Mouse (Mus musculus): ENCODE data around the gene BC030499. TPM values are rescaled to one million over a fixed set of nuclear protein-coding genes. Genes with fewer than 3 reads are reported as not detected.

BC030499 gene
- total RNA-seq, 4 experiments from 2014 or later, result 4.3 to 11.8 (median 7.3) TPM

DNA sequence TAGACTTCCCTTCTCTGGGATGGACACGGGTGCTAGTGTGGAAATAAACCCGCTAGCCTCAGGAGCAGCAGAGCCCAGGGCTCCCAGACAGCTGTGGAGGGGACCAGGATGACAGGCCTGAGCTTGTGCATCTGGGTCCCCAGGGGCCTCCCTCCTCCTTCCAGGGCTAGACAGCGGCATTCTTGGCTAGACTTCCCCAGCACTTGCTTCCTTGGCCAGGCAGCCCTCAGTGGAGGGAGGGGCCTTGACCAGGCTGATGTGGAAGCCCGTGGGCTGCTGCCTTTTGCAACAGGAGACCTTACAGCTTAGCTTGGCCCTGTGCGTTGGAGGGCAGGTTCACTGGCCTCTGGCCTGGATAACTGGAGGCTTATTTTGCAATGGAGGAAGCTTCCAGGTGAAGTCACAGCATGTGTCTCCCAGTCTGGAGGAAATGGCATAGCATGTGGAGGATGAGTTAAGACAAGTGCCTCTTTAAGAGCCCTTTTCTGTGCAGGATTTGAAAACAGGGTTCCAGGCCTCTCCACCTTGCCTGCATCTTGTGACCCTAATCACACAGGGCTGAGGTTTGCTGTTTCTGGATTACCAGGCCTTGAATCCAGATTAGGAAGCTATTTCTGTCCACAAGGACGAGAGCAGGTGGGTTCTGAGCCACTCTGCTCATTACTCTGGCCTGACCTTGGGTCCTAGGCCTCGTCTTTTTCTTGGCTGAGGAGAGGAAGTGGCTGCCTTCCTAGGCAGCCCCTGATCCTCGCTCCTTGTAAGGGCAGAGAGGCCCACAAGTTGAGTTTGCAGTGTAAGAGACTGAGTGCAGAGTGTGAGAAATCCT lies 54.5 kb downstream of the BC030499 start:
- DNase-seq (ENCODE audit: low spot score in 2 of 2), result no peak

- no peak for DNase-seq (ENCODE audit: low spot score in 2 of 2)
These were observed 55.2 kb downstream of the BC030499 start for GRCm38 (mm10) chr11:78345801-78346200.

Other genes starting within 250 kb of the BC030499 start
- 10 to 100 TPM; 15.8 to 21.7 (median 21.2) TPM for gene Eral1, start 210.5 kb upstream of the BC030499 start, total RNA-seq (2022)
- gene Fam222b, start 196.2 kb upstream of the BC030499 start, total RNA-seq (2022), result 10 to 100 TPM; 27.4 to 30.0 (median 28.1) TPM
- 10 to 100 TPM in 3 of 4 experiments, 1 to 10 TPM in 1; 9.2 to 11.1 (median 10.4) TPM for gene Traf4, start 125.3 kb upstream of the BC030499 start, total RNA-seq (2022)
- 1 to 10 TPM; 3.0 to 3.5 (median 3.3) TPM for gene Nek8, start 114.2 kb upstream of the BC030499 start, total RNA-seq (2022)
- gene Tlcd1, start 114.1 kb upstream of the BC030499 start, total RNA-seq (2022), result 10 to 100 TPM; 16.6 to 24.8 (median 23.8) TPM
- gene Rpl23a, start 107.3 kb upstream of the BC030499 start, total RNA-seq (2022), result 100 to 1,000 TPM; 606 to 878 (median 722) TPM
- 10 to 100 TPM; 28.2 to 39.4 (median 36.4) TPM for gene Rab34, start 102.4 kb upstream of the BC030499 start, total RNA-seq (2022)
- 1 to 10 TPM; 3.9 to 5.9 (median 4.9) TPM for gene Proca1, start 97.4 kb upstream of the BC030499 start, total RNA-seq (2022)
- gene Sdf2, start 45.1 kb upstream of the BC030499 start, total RNA-seq (2022), result 10 to 100 TPM; 61.6 to 67.7 (median 62.3) TPM
- 100 to 1,000 TPM; 124 to 126 (median 125) TPM for gene Supt6, start 44.9 kb upstream of the BC030499 start, total RNA-seq (2022)
- gene 2610507B11Rik, start 29.1 kb upstream of the BC030499 start, total RNA-seq (2022), result 100 to 1,000 TPM; 181 to 208 (median 193) TPM
- 1 to 10 TPM; 5.8 to 9.4 (median 7.1) TPM for gene Spag5, start 10.7 kb downstream of the BC030499 start, total RNA-seq (2022)
- gene Aldoc, start 32.1 kb downstream of the BC030499 start, total RNA-seq (2022), result 1,000 to 10,000 TPM in 1 of 4 experiments, 100 to 1,000 TPM in 3; 734 to 1,027 (median 804) TPM
- 10 to 100 TPM; 58.9 to 64.6 (median 62.2) TPM for gene Pigs, start 37.6 kb downstream of the BC030499 start, total RNA-seq (2022)
- 10 to 100 TPM; 30.9 to 37.3 (median 34.9) TPM for gene Unc119, start 52.6 kb downstream of the BC030499 start, total RNA-seq (2022)
- gene Foxn1, start 95.7 kb downstream of the BC030499 start, total RNA-seq (2022), result under 1 TPM in 1 of 4 experiments, not detected in 3; 0.10 TPM
- not detected for gene Slc13a2, start 131.4 kb downstream of the BC030499 start, total RNA-seq (2022)
- gene Slc46a1, start 174.9 kb downstream of the BC030499 start, total RNA-seq (2022), result 10 to 100 TPM in 3 of 4 experiments, 1 to 10 TPM in 1; 8.1 to 16.1 (median 11.1) TPM
- 10 to 100 TPM; 32.9 to 40.8 (median 37.7) TPM for gene Sarm1, start 206.9 kb downstream of the BC030499 start, total RNA-seq (2022)
- 10 to 100 TPM; 66.0 to 84.5 (median 78.0) TPM for gene Vtn, start 208.2 kb downstream of the BC030499 start, total RNA-seq (2022)
- gene Sebox, start 212.6 kb downstream of the BC030499 start, total RNA-seq (2022), result 1 to 10 TPM; 2.4 to 4.8 (median 4.0) TPM
- 10 to 100 TPM; 46.7 to 52.3 (median 49.9) TPM for gene Tmem199, start 221.3 kb downstream of the BC030499 start, total RNA-seq (2022)
- gene Poldip2, start 221.4 kb downstream of the BC030499 start, total RNA-seq (2022), result 100 to 1,000 TPM; 106 to 123 (median 116) TPM
- gene Tnfaip1, start 245.5 kb downstream of the BC030499 start, total RNA-seq (2022), result 10 to 100 TPM; 29.9 to 32.6 (median 30.7) TPM
- 10 to 100 TPM; 68.0 to 73.9 (median 73.6) TPM for gene Ift20, start 245.5 kb downstream of the BC030499 start, total RNA-seq (2022)

Data from layer of hippocampus, adult 8-10 months (tissue).